Mouse (Mus musculus) right cerebral cortex, postnatal 36 days (tissue): ENCODE data around the gene Galk1.

Source experiments
- DNase-seq, 2 experiments: peaks; one replicate each; pipeline ENCODE4 v3.0.0; 2022; ENCODE audit warnings: low spot score in 2 of 2, mixed read lengths in 1 of 2

Galk1 gene

GRCm38 (mm10) chr11:116012262-116012947 lies at the start of gene Galk1:
TSS of gene Galk1 (minus strand) at chr11:116012719.
- peak; percentile 83 to 86 for DNase-seq

- DNase-seq, result peak; percentile 57 to 70
These were observed 49.3 kb upstream of the Galk1 start for GRCm38 (mm10) chr11:116061641-116062415.

- no peak for DNase-seq
These were observed 48.1 kb upstream of the Galk1 start for GRCm38 (mm10) chr11:116060596-116060995.

- DNase-seq, result no peak
These were observed 47.1 kb upstream of the Galk1 start for GRCm38 (mm10) chr11:116059691-116060025.

- no peak for DNase-seq
These were observed 46.6 kb upstream of the Galk1 start for GRCm38 (mm10) chr11:116058868-116059690.

- peak; percentile 42 to 70 for DNase-seq
These were observed 45.6 kb upstream of the Galk1 start for GRCm38 (mm10) chr11:116058022-116058614.

- no peak for DNase-seq
These were observed 44.8 kb upstream of the Galk1 start for GRCm38 (mm10) chr11:116057237-116057881.

GRCm38 (mm10) chr11:116055873-116056272 lies 43.4 kb upstream of the Galk1 start:
- no peak for DNase-seq

GRCm38 (mm10) chr11:116053510-116054229 lies 41.2 kb upstream of the Galk1 start:
- no peak for DNase-seq

- DNase-seq, result no peak
These were observed 37.7 kb upstream of the Galk1 start for GRCm38 (mm10) chr11:116050196-116050595.

- no peak for DNase-seq
These were observed 37.1 kb upstream of the Galk1 start for GRCm38 (mm10) chr11:116049610-116050009.

- DNase-seq, result no peak
These were observed 32.7 kb upstream of the Galk1 start for GRCm38 (mm10) chr11:116045173-116045572.

- DNase-seq, result no peak
These were observed 30.8 kb upstream of the Galk1 start for GRCm38 (mm10) chr11:116043286-116043685.

- DNase-seq, result no peak
These were observed 30.0 kb upstream of the Galk1 start for GRCm38 (mm10) chr11:116042372-116043138.

GRCm38 (mm10) chr11:116041833-116042232 lies 29.3 kb upstream of the Galk1 start:
- no peak for DNase-seq

GRCm38 (mm10) chr11:116040593-116040992 lies 28.1 kb upstream of the Galk1 start:
- no peak for DNase-seq

- DNase-seq, result no peak
These were observed 25.3 kb upstream of the Galk1 start for GRCm38 (mm10) chr11:116037826-116038225.

GRCm38 (mm10) chr11:116036671-116037070 lies 24.2 kb upstream of the Galk1 start:
- DNase-seq, result no peak

GRCm38 (mm10) chr11:116034584-116034983 lies 22.1 kb upstream of the Galk1 start:
- DNase-seq, result no peak
